Mouse (Mus musculus) forebrain, embryonic 15.5 days (tissue): Measurements from ENCODE around the gene Acy3. TPM values are rescaled to one million over a fixed set of nuclear protein-coding genes. Genes with fewer than 3 reads are reported as not detected.
"Not testable (repeated sequence)": the region's sequence is repeated elsewhere in the genome, so short reads cannot be mapped to it uniquely, and the experiment has no call there.

ENCODE experiments used
- ATAC-seq: fragments of 200-750 bp; cut with Nextera tagmentation; replicated peaks from 2 replicates; pipeline ENCODE4 v1.8.0; 2017; ENCODE audit warnings: mild to moderate bottlenecking, moderate TSS enrichment, moderate library complexity
- H3K27ac ChIP-seq: fragments of 300-500 bp; sonication (generic); replicated peaks from 2 replicates; pipeline ENCODE4 v1.5.1; 2015; ENCODE audit warnings: mild to moderate bottlenecking, inconsistent platforms
- H3K27me3 ChIP-seq: fragments of 300-500 bp; sonication (generic); 2 replicates; pipeline ENCODE4 v1.6.1; 2015; ENCODE audit warnings: inconsistent platforms
- H3K36me3 ChIP-seq: fragments of 300-500 bp; sonication (generic); 2 replicates; pipeline ENCODE4 v1.6.1; 2015; ENCODE audit warnings: mild to moderate bottlenecking, inconsistent platforms
- H3K4me1 ChIP-seq: fragments of 300-500 bp; sonication (generic); 2 replicates; pipeline ENCODE4 v1.6.1; 2015; ENCODE audit warnings: inconsistent platforms
- H3K4me2 ChIP-seq: fragments of 300-500 bp; sonication (generic); replicated peaks from 2 replicates; pipeline ENCODE4 v1.6.1; 2015; ENCODE audit warnings: mild to moderate bottlenecking, inconsistent platforms
- H3K4me3 ChIP-seq: fragments of 300-500 bp; sonication (generic); 2 replicates; pipeline ENCODE4 v1.5.1; 2015; ENCODE audit warnings: mild to moderate bottlenecking, inconsistent platforms
- H3K9ac ChIP-seq: fragments of 300-500 bp; sonication (generic); replicated peaks from 2 replicates; pipeline ENCODE4 v1.6.1; 2015; ENCODE audit warnings: mild to moderate bottlenecking, inconsistent platforms
- H3K9me3 ChIP-seq: fragments of 300-500 bp; sonication (generic); 2 replicates; pipeline ENCODE4 v1.6.1; 2016; ENCODE audit warnings: inconsistent platforms
- WGBS: fragments of 180-500 bp; shearing (Covaris S2); methylation state at CpG from one replicate; pipeline ENCODE4 v1.1.7; 2015; ENCODE audit warnings: mixed read lengths; 5-methylcytosine and 5-hydroxymethylcytosine counted together
- polyA plus RNA-seq: library from polyadenylated mRNA; unstranded; fragments of >200 nt; fragmentation: Nextera tagmentation; extraction: Ambion mirVana; gene quantifications from 2 replicates; pipeline ENCODE4 v1.2.1, GENCODE M21; 2015

Acy3 gene
- polyA plus RNA-seq, 1 experiment from 2014 or later = 1.3 TPM

GRCm38 (mm10) chr19:3957296-3958036 lies 28.9 kb upstream of the Acy3 start:
- not testable (repeated sequence) for H3K4me2 ChIP-seq, H3K9ac ChIP-seq, H3K4me1 ChIP-seq, H3K4me3 ChIP-seq, H3K9me3 ChIP-seq, H3K36me3 ChIP-seq, H3K27me3 ChIP-seq, H3K27ac ChIP-seq, ATAC-seq
- 78% methylated on average over 5 of the region's 5 CpGs for WGBS

- Histone ChIP-seq H3K4me1 (peaks cover 3% of the 10 kb centered on the region; the same call in 1 of the 2 replicates), H3K4me2 (no peak within 1 kb of the TSS), H3K36me3 (no peaks in the 10 kb centered on the region), H3K9ac (no peak within 1 kb of the TSS), H3K9me3 (no peaks in the 10 kb centered on the region), H3K27ac (no peak within 1 kb of the TSS), H3K4me3 (no peak within 1 kb of the TSS), H3K27me3 (no peaks in the 10 kb centered on the region)
- no peak for ATAC-seq
- WGBS = 48% methylated on average over 4 of the region's 4 CpGs
Measured at GRCm38 (mm10) chr19:3958470-3958869, 27.9 kb upstream of the Acy3 start, which contains the start of gene Aldh3b3. Gene Aldh3b3, plus strand, starts transcription at chr19:3958645.

DNA sequence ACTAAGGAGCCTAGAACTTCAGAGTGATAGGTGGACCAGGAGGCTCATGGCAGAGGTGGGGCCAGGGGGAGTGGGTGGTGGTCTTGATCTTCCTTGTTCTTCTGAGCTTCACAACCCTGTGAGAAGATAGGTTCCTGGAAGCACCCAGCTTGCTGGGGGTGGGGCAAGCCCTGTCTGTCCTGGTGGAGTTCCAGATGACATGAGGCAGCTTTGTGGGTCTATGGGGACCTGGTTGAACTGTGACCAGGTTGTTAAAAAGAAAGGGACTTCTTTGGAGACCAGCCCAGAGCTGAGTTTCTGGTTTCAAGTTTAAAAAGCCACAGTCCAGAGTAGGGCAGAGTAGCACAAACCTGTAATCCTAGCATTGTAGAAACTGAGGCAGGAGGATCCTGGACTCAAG lies 27.3 kb upstream of the Acy3 start:
- Histone ChIP-seq H3K4me2 (no peak overlapping the region), H3K27me3 (no peaks in the 10 kb centered on the region), H3K9me3 (no peaks in the 10 kb centered on the region), H3K9ac (no peak overlapping the region), H3K4me1 (peaks cover 3% of the 10 kb centered on the region; the same call in 1 of the 2 replicates), H3K4me3 (no peak overlapping the region), H3K36me3 (no peaks in the 10 kb centered on the region), H3K27ac (no peak overlapping the region)
- ATAC-seq = no peak

DNA sequence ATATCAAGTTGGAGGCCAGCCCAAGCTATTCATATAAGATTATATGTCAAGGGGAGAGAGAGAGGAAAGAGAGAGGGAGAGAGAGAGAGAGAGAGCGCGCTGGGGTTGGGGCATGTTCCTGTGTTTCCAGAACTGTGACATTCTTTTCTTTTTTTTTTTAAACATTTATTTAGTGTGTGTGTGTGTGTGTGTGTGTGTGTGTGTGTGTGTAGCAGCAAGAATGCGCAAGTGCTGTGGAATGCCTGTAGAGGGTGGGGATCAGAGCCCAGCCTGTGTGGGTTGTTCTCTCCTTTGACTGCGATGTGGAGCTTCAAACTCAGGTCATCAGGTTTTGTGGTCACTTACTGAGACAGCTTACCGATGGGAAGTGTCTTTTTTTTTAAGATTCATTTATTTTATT lies 26.2 kb upstream of the Acy3 start:
- no peaks in the 10 kb centered on the region for H3K27me3 ChIP-seq
- no peak overlapping the region for H3K4me3 ChIP-seq
- no peak overlapping the region for H3K9ac ChIP-seq
- ATAC-seq = no peak
- H3K4me1 ChIP-seq = peaks cover 3% of the 10 kb centered on the region; the same call in 1 of the 2 replicates
- no peaks in the 10 kb centered on the region for H3K36me3 ChIP-seq
- H3K9me3 ChIP-seq = no peaks in the 10 kb centered on the region
- no peak overlapping the region for H3K27ac ChIP-seq
- WGBS = 83% methylated on average over 5 of the region's 5 CpGs
- H3K4me2 ChIP-seq = no peak overlapping the region

- not testable (repeated sequence) for H3K36me3 ChIP-seq, H3K27me3 ChIP-seq, H3K9me3 ChIP-seq, H3K9ac ChIP-seq, H3K4me3 ChIP-seq, H3K27ac ChIP-seq, H3K4me1 ChIP-seq, H3K4me2 ChIP-seq
- 51% methylated on average over 6 of the region's 6 CpGs for WGBS
- peak; percentile 51 for ATAC-seq
Measured at GRCm38 (mm10) chr19:3961805-3962204, 24.6 kb upstream of the Acy3 start.

DNA sequence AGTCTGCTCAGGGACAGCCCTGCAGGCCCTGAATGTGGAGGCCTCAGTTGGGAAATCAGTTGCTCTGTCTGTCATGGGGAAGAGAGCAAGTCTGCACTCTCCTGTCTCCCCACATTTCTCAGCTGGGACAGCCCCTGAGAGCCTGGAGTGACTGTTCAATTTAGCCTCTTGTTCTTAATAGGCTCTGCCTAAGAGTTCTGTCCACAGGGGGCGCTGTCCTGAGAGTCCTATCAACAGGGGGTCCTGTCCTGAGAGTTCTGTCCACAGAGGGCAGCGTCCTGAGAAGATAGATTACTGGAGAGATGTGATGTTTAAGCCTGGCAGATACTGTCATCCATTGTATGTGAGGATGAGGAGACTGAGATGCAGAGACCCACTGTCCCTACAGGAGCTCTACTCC lies 23.9 kb upstream of the Acy3 start:
- no peaks in the 10 kb centered on the region for H3K36me3 ChIP-seq
- ATAC-seq = no peak
- H3K9me3 ChIP-seq = no peaks in the 10 kb centered on the region
- no peak overlapping the region for H3K9ac ChIP-seq
- no peak overlapping the region for H3K4me3 ChIP-seq
- H3K4me2 ChIP-seq = no peak overlapping the region
- WGBS = 18% methylated on average over 2 of the region's 2 CpGs
- H3K27me3 ChIP-seq = no peaks in the 10 kb centered on the region
- peaks cover 3% of the 10 kb centered on the region; the same call in 1 of the 2 replicates for H3K4me1 ChIP-seq
- no peak overlapping the region for H3K27ac ChIP-seq

DNA sequence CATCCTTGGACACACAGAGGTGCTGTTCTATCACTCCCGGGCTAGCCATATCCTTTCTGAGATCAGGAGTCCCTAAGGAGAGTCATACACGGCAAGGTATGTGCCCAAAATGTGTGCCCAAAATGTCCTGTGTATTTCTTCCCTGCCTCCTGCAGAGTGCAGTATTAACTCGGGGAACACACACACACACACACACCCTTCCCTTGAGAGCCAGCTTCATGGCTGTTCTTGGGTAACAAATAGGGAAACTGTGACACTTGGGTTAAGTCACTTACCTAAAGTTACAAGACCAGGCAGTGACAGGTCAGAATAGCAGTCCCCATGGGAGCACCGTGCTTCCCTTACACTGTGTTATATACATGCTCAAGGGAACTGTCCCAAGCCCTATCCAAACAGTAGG lies 22.3 kb upstream of the Acy3 start:
- H3K4me1 ChIP-seq = peaks cover 3% of the 10 kb centered on the region; the same call in 1 of the 2 replicates
- no peaks in the 10 kb centered on the region for H3K27me3 ChIP-seq
- H3K36me3 ChIP-seq = no peaks in the 10 kb centered on the region
- H3K27ac ChIP-seq = no peak overlapping the region
- no peak overlapping the region for H3K4me2 ChIP-seq
- no peak overlapping the region for H3K4me3 ChIP-seq
- no peak overlapping the region for H3K9ac ChIP-seq
- no peak for ATAC-seq
- no peaks in the 10 kb centered on the region for H3K9me3 ChIP-seq
- 82% methylated on average over 4 of the region's 4 CpGs for WGBS

GRCm38 (mm10) chr19:3966330-3967075 lies 19.9 kb upstream of the Acy3 start:
- Histone ChIP-seq H3K4me3 (no peak overlapping the region), H3K27ac (no peak overlapping the region), H3K4me1 (peaks cover 2% of the 10 kb centered on the region; the same call in 1 of the 2 replicates), H3K27me3 (no peaks in the 10 kb centered on the region), H3K9ac (no peak overlapping the region), H3K36me3 (no peaks in the 10 kb centered on the region), H3K4me2 (no peak overlapping the region), H3K9me3 (no peaks in the 10 kb centered on the region)
- WGBS = 66% methylated on average over 11 of the region's 11 CpGs
- ATAC-seq = no peak

DNA sequence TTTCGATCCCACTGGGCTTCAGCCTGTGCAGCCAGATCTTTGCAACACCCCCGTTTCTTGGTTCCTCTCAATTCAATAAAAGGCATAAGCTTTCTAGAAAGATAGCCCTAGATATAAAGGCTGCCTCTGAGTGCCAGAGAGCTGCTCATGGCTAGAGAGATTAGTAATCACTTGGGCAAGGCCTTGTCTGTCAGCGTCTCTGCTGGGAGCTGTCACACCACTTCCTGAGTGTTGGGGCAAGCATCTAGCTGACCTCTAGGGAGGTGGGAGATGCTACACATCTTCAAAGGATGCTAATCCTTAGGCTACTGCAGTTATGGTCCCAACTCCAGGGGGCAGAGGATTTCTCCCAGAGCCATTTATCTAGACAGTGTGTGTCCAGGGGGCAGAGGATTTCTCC lies 19.1 kb upstream of the Acy3 start:
- ATAC-seq = no peak
- no peak overlapping the region for H3K4me3 ChIP-seq
- no peak overlapping the region for H3K4me2 ChIP-seq
- H3K9ac ChIP-seq = no peak overlapping the region
- no peaks in the 10 kb centered on the region for H3K27me3 ChIP-seq
- 72% methylated on average over 3 of the region's 3 CpGs for WGBS
- no peak overlapping the region for H3K27ac ChIP-seq
- H3K4me1 ChIP-seq = no peaks in the 10 kb centered on the region
- H3K9me3 ChIP-seq = no peaks in the 10 kb centered on the region
- no peaks in the 10 kb centered on the region for H3K36me3 ChIP-seq

DNA sequence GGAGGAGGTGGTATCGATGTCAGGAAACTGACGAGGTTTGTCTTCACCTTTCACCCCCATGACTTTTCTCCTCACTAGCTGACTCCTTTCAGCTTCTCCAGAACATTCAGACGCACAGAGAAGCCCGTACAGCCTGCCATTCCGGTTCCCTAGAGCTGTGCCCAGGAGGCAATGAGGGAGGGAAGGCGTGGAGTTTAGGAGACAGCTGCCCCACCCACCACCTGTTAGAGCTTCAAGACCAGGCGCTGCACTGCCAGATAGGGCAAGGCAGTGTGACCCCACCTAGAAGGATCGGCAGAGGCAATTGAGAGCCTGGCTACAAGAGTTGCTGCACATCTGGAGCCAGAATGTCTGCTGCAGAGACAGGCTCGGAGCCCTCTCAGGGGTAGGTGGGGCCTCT lies 14.1 kb upstream of the Acy3 start, which contains the start of gene Aldh3b2:
Gene Aldh3b2 (plus strand): TSS at position 100 of the 400 bp plus-strand sequence.
- Histone ChIP-seq H3K4me2 (no peak within 1 kb of the TSS), H3K36me3 (no peaks in the 10 kb centered on the region), H3K27me3 (no peaks in the 10 kb centered on the region), H3K4me3 (no peak within 1 kb of the TSS), H3K4me1 (no peaks in the 10 kb centered on the region), H3K9me3 (no peaks in the 10 kb centered on the region), H3K9ac (no peak within 1 kb of the TSS), H3K27ac (no peak within 1 kb of the TSS)
- WGBS = 58% methylated on average over 9 of the region's 9 CpGs
- no peak for ATAC-seq

DNA sequence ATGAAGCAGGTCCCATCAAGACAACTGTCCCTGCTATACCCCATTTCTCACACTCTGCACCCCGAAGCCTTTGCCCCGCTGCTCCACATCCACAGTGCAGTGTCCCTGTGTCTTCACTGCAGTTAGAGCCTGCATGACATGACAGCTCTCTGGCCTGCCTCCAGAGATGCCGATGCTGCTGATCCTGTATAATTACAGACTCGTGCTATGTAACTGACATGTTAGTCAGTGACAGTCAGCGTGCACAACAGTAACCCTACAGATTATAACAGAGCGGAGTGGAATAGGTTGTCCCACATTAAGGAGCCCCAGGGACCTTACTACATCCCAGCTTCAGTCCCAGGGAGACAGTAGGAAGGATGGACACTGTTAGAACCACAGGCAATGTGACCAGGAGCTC lies 11.8 kb upstream of the Acy3 start:
- H3K27ac ChIP-seq = 0 out of 2 replicates have a peak overlapping the region, but pooled peaks have one; percentile 19
- H3K4me3 ChIP-seq, H3K4me1 ChIP-seq, H3K9me3 ChIP-seq, H3K9ac ChIP-seq, H3K36me3 ChIP-seq, H3K27me3 ChIP-seq, H3K4me2 ChIP-seq: not testable (repeated sequence)
- ATAC-seq = peak; percentile 41; the same call in 1 of the 2 replicates
- WGBS = 63% methylated on average over 6 of the region's 6 CpGs

GRCm38 (mm10) chr19:3975866-3976265 lies 10.5 kb upstream of the Acy3 start:
- Histone ChIP-seq H3K36me3 (no peaks in the 10 kb centered on the region), H3K9me3 (no peaks in the 10 kb centered on the region), H3K9ac (no peak overlapping the region), H3K4me3 (no peak overlapping the region), H3K4me2 (no peak overlapping the region), H3K27me3 (no peaks in the 10 kb centered on the region), H3K27ac (no peak overlapping the region), H3K4me1 (0 out of 2 replicates have a peak, but pooled peaks cover 3% of the 10 kb centered on the region)
- WGBS = 85% methylated on average over 2 of the region's 2 CpGs
- ATAC-seq = no peak
